Mouse (Mus musculus) cerebellum, adult 2 months (tissue): Measurements from ENCODE around the gene Apbb1.

Experiments
- CTCF ChIP-seq: fragments of 200-500 bp; IDR thresholded peaks from 2 replicates; pipeline ENCODE4 v1.5.1; 2011; ENCODE audit warnings: low read depth, mild to moderate bottlenecking, control low read depth, low read length, moderate library complexity, borderline replicate concordance; ENCODE audit not compliant: insufficient read depth
- POLR2A ChIP-seq: fragments of 200-500 bp; IDR thresholded peaks from 2 replicates; pipeline ENCODE4 v1.6.1; 2011; ENCODE audit warnings: low read length, control low read depth, borderline replicate concordance; ENCODE audit not compliant: insufficient read depth

- TF ChIP-seq POLR2A (no peak), CTCF (no peak)
These were observed 27.0 kb upstream of the Apbb1 start for GRCm38 (mm10) chr7:105608467-105608866.
